Mouse (Mus musculus): ENCODE measurements around the gene Dapk3.
"Not testable (repeated sequence)": the region's sequence is repeated elsewhere in the genome, so short reads cannot be mapped to it uniquely, and the experiment has no call there.

Gene Dapk3

GRCm38 (mm10) chr10:81146296-81146695, 36.5 kb upstream of the Dapk3 start:
- no peak for DNase-seq

- peak in 1 of 2 experiments; percentile 27 for DNase-seq
Observed at GRCm38 (mm10) chr10:81151261-81151660, 31.5 kb upstream of the Dapk3 start.

- DNase-seq, result peak in 1 of 2 experiments; percentile 19
Observed at GRCm38 (mm10) chr10:81152609-81153008, 30.2 kb upstream of the Dapk3 start.

GRCm38 (mm10) chr10:81154313-81154712, 28.5 kb upstream of the Dapk3 start:
- no peak for DNase-seq

GRCm38 (mm10) chr10:81154736-81155135, 28.1 kb upstream of the Dapk3 start:
- peak in 1 of 2 experiments; percentile 23 for DNase-seq

GRCm38 (mm10) chr10:81161602-81162317, 21.0 kb upstream of the Dapk3 start:
- no peak for DNase-seq

- no peak for DNase-seq
Observed at GRCm38 (mm10) chr10:81162318-81162652, 20.5 kb upstream of the Dapk3 start.

GRCm38 (mm10) chr10:81165118-81165517, 17.7 kb upstream of the Dapk3 start:
- no peak for DNase-seq

GRCm38 (mm10) chr10:81167200-81168086, 15.4 kb upstream of the Dapk3 start, which contains the start of gene Pias4:
Pias4 (minus strand) TSS chr10:81167923.
- peak; percentile 100 for DNase-seq

- no peak for DNase-seq
Observed at GRCm38 (mm10) chr10:81168087-81168431, 14.7 kb upstream of the Dapk3 start.

GRCm38 (mm10) chr10:81168521-81169244, 14.1 kb upstream of the Dapk3 start:
- peak; percentile 89 to 90 for DNase-seq

- peak in 1 of 2 experiments; percentile 54 for DNase-seq
Observed at GRCm38 (mm10) chr10:81169411-81169900, 13.3 kb upstream of the Dapk3 start.

- DNase-seq, result peak; percentile 88 to 90
Observed at GRCm38 (mm10) chr10:81173132-81173531, 9.7 kb upstream of the Dapk3 start.

GRCm38 (mm10) chr10:81174617-81175344, 8.0 kb upstream of the Dapk3 start:
- DNase-seq, result peak; percentile 90 to 94

- DNase-seq, result not testable (repeated sequence)
Observed at GRCm38 (mm10) chr10:81175345-81175701, 7.5 kb upstream of the Dapk3 start.

GRCm38 (mm10) chr10:81175936-81176465, 6.8 kb upstream of the Dapk3 start:
- DNase-seq, result no peak

- peak; percentile 99 for DNase-seq
Observed at GRCm38 (mm10) chr10:81176466-81177271, 6.1 kb upstream of the Dapk3 start, which contains the start of gene Eef2. Eef2 (plus strand) TSS chr10:81176631.

- DNase-seq, result no peak
Observed at GRCm38 (mm10) chr10:81177491-81177925, 5.3 kb upstream of the Dapk3 start.

GRCm38 (mm10) chr10:81177958-81178712, 4.7 kb upstream of the Dapk3 start:
- peak in 1 of 2 experiments; percentile 58 for DNase-seq

GRCm38 (mm10) chr10:81178927-81179326, 3.9 kb upstream of the Dapk3 start:
- DNase-seq, result no peak
